Mouse (Mus musculus) kidney, adult 2 months (tissue): ENCODE results near the gene Rps6ka1.

Experiments
- CTCF ChIP-seq: fragments of 200-500 bp; conservative IDR thresholded peaks from 2 replicates; pipeline ENCODE4 v1.5.1; 2011; ENCODE audit warnings: low read depth, mild to moderate bottlenecking, control low read depth, low read length, moderate library complexity, mixed read lengths; ENCODE audit not compliant: insufficient read depth, insufficient read length
- POLR2A ChIP-seq: fragments of 200-500 bp; IDR thresholded peaks from one replicate; pipeline ENCODE4 v1.6.1; 2011; ENCODE audit warnings: low read depth, low read length, control low read depth

- no peak for TF ChIP-seq CTCF
- TF ChIP-seq POLR2A = no peak
Measured at GRCm38 (mm10) chr4:133885331-133885730, 2.3 kb downstream of the Rps6ka1 start.
